13 mouse cellular contexts compared by ENCODE assay signal in the genomic region with DNA sequence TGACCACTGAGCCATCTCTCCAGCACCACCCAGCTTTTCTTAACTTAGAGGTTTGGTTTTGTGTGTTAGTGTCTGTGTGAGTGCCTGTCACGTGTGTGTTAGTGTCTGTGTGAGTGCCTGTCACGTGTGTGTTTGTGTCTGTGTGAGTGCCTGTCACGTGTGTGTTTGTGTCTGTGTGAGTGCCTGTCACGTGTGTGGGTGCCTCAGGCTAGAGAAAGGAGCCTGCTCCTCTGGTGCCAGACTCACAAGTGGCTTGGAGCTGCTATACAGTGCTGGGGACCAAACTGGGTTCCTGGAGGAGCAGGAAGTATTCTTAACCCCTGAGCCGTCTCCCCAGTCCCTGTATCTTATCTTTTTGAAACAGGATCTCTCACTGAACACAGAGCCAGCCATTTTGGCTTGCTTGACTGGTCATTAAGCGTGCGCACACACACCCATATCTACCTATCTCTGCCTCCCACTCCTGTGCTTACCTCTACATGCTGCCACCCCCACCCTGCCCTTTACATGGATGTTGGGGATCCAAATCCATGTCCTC. TPM values are rescaled to one million over a fixed set of nuclear protein-coding genes. Genes with fewer than 3 reads are reported as not detected.
DNase-seq lines count a peak whose midpoint lies in the region; ATAC-seq lines count a peak whose summit lies in the region.
"Had no signal": no experiment of that assay in that cellular context is flagged by ENCODE, and none has a peak within 500 bp of the region (broad histone marks: within the 10 kb centered on the region; RNA-seq: fewer than 3 reads in every experiment).

No protein-coding gene starts in this region.

- H3K27ac ChIP-seq in heart, embryonic 10.5 days, result no peak overlapping the region; the same call in 1 of the 2 replicates
- peak overlapping the region; percentile 88 for H3K27ac ChIP-seq in liver, embryonic 11.5 days (ENCODE audit: low read depth, low read length)
- no peak overlapping the region for H3K27ac ChIP-seq in forebrain, embryonic 11.5 days (ENCODE audit: low read depth, low read length)
- H3K27ac ChIP-seq: embryonic facial prominence, embryonic 10.5 days; forebrain, embryonic 12.5 days; limb, embryonic 15.5 days had no signal

- peak overlapping the region; percentile 42 for H3K4me2 ChIP-seq in liver, embryonic 11.5 days
- H3K4me2 ChIP-seq in forebrain, embryonic 11.5 days (ENCODE audit: low read depth, low read length, severe bottlenecking), result no peak overlapping the region
- H3K4me2 ChIP-seq: forebrain, embryonic 12.5 days; limb, embryonic 15.5 days had no signal

- peak; percentile 83 for DNase-seq in heart, embryonic 10.5 days (ENCODE audit: low spot score)
- DNase-seq in heart, postnatal 14 days, result no peak
- peak; percentile 25 for DNase-seq in spleen, adult 12 weeks (ENCODE audit: low spot score)
- DNase-seq in spleen, postnatal 14 days (ENCODE audit: low spot score in 2 of 2), result no peak
- no peak for DNase-seq in liver, embryonic 11.5 days (ENCODE audit: low spot score)
- DNase-seq in spleen, postnatal 4 days (ENCODE audit: low spot score in 2 of 2), result peak; percentile 23 to 66
- DNase-seq in forebrain, embryonic 11.5 days (ENCODE audit: low spot score), result no peak
- DNase-seq in right cerebral cortex, adult 18-20 months, result no peak
- DNase-seq: cerebellum, adult 9-11 months had no signal

- intact Hi-C loops in heart, postnatal 14 days (cut with DNase I), result no loop called here

- no peaks in the 10 kb centered on the region for H3K27me3 ChIP-seq in heart, embryonic 10.5 days (ENCODE audit: insufficient read depth, poor library complexity, severe bottlenecking)
- H3K27me3 ChIP-seq in liver, embryonic 11.5 days (replicated peaks; ENCODE audit: control insufficient read depth, insufficient read depth, low read length), result no peaks in the 10 kb centered on the region
- no peaks in the 10 kb centered on the region for H3K27me3 ChIP-seq in forebrain, embryonic 11.5 days (ENCODE audit: control insufficient read depth, insufficient read depth, low read length)
- H3K27me3 ChIP-seq: forebrain, embryonic 12.5 days; limb, embryonic 15.5 days had no signal

- peak overlapping the region; percentile 37 for H3K9ac ChIP-seq in liver, embryonic 11.5 days (ENCODE audit: low read depth, low read length)
- H3K9ac ChIP-seq in forebrain, embryonic 11.5 days (ENCODE audit: low read length), result no peak overlapping the region
- H3K9ac ChIP-seq: forebrain, embryonic 12.5 days; limb, embryonic 15.5 days had no signal

- 82% methylated on average over 7 of the region's 7 CpGs for WGBS in heart, embryonic 10.5 days
- WGBS in liver, embryonic 11.5 days, result 57% methylated on average over 7 of the region's 7 CpGs
- 89% methylated on average over 7 of the region's 7 CpGs for WGBS in forebrain, embryonic 11.5 days

- peak; percentile 97 for ATAC-seq in liver, embryonic 11.5 days (replicated peaks; ENCODE audit: low FRiP score)
- ATAC-seq in forebrain, embryonic 11.5 days (replicated peaks; ENCODE audit: low FRiP score), result no peak

- H3K4me1 ChIP-seq in heart, embryonic 10.5 days, result no peaks in the 10 kb centered on the region
- H3K4me1 ChIP-seq in liver, embryonic 11.5 days (replicated peaks; ENCODE audit: control insufficient read depth, insufficient read depth, low read length), result peaks cover 11% of the 10 kb centered on the region
- no peaks in the 10 kb centered on the region for H3K4me1 ChIP-seq in forebrain, embryonic 11.5 days (replicated peaks; ENCODE audit: control insufficient read depth, insufficient read depth, low read length)
- H3K4me1 ChIP-seq: embryonic facial prominence, embryonic 10.5 days; forebrain, embryonic 12.5 days; limb, embryonic 15.5 days had no signal

- no peak overlapping the region for H3K4me3 ChIP-seq in heart, embryonic 10.5 days
- no peak overlapping the region; the same call in 1 of the 2 replicates for H3K4me3 ChIP-seq in liver, embryonic 11.5 days (ENCODE audit: low read depth, low read length)
- no peak overlapping the region for H3K4me3 ChIP-seq in forebrain, embryonic 11.5 days (ENCODE audit: low read depth, low read length)
- H3K4me3 ChIP-seq: embryonic facial prominence, embryonic 10.5 days; forebrain, embryonic 12.5 days; limb, embryonic 15.5 days; myocyte had no signal

- no peaks in the 10 kb centered on the region for H3K9me3 ChIP-seq in heart, embryonic 10.5 days
- no peaks in the 10 kb centered on the region for H3K9me3 ChIP-seq in liver, embryonic 11.5 days (ENCODE audit: control insufficient read depth, low read length)
- no peaks in the 10 kb centered on the region for H3K9me3 ChIP-seq in forebrain, embryonic 11.5 days (ENCODE audit: control insufficient read depth, low read length)
- H3K9me3 ChIP-seq: embryonic facial prominence, embryonic 10.5 days; forebrain, embryonic 12.5 days; limb, embryonic 15.5 days had no signal

- H3K36me3 ChIP-seq in heart, embryonic 10.5 days, result peaks cover 85% of the 10 kb centered on the region
- H3K36me3 ChIP-seq in liver, embryonic 11.5 days (ENCODE audit: control insufficient read depth, insufficient read depth, low read length), result peaks cover 39% of the 10 kb centered on the region
- peaks cover 3% of the 10 kb centered on the region; the same call in 1 of the 2 replicates for H3K36me3 ChIP-seq in forebrain, embryonic 11.5 days (ENCODE audit: control insufficient read depth, insufficient read depth, low read length)

RNA-seq across cellular contexts. Expression of a gene that starts 29.5 kb away (rescaled TPM):
- polyA plus RNA-seq in heart, embryonic 10.5 days (2016; fragmentation: Nextera tagmentation; extraction: Ambion mirVana), result 71.3 and 81.8 TPM in 2 replicates
- 10 to 100 TPM; 24.5 to 30.2 TPM for total RNA-seq in heart, postnatal 14 days (2021)
- polyA plus RNA-seq in liver, embryonic 11.5 days (2014; fragmentation: Nextera tagmentation; extraction: Ambion mirVana), result 94.5 and 102 TPM in 2 replicates
- polyA plus RNA-seq in forebrain, embryonic 11.5 days (2014; fragmentation: Nextera tagmentation; extraction: Ambion mirVana), result 137 and 146 TPM in 2 replicates

RNA-seq across cellular contexts. Expression of a gene that starts 38.6 kb away (rescaled TPM):
- polyA plus RNA-seq in heart, embryonic 10.5 days (2016; fragmentation: Nextera tagmentation; extraction: Ambion mirVana), result 45.3 and 49.2 TPM in 2 replicates
- 10 to 100 TPM; 10.3 to 19.3 TPM for total RNA-seq in heart, postnatal 14 days (2021)
- polyA plus RNA-seq in liver, embryonic 11.5 days (2014; fragmentation: Nextera tagmentation; extraction: Ambion mirVana), result 83.8 and 88.0 TPM in 2 replicates
- polyA plus RNA-seq in forebrain, embryonic 11.5 days (2014; fragmentation: Nextera tagmentation; extraction: Ambion mirVana), result 57.6 and 64.1 TPM in 2 replicates

Comparison
In these comparisons a context has a peak if more than half of its experiments do, and no peak if none do; other contexts are left out.
1. DNase-seq: peak in heart, embryonic 10.5 days (single experiment), spleen, adult 12 weeks (single experiment) and spleen, postnatal 4 days (2 of 2); none in heart, postnatal 14 days (0 of 2), spleen, postnatal 14 days (0 of 2), liver, embryonic 11.5 days (single experiment), forebrain, embryonic 11.5 days (single experiment) and right cerebral cortex, adult 18-20 months (single experiment).